Mouse (Mus musculus): ENCODE measurements around the gene 1810009A15Rik.

DNA sequence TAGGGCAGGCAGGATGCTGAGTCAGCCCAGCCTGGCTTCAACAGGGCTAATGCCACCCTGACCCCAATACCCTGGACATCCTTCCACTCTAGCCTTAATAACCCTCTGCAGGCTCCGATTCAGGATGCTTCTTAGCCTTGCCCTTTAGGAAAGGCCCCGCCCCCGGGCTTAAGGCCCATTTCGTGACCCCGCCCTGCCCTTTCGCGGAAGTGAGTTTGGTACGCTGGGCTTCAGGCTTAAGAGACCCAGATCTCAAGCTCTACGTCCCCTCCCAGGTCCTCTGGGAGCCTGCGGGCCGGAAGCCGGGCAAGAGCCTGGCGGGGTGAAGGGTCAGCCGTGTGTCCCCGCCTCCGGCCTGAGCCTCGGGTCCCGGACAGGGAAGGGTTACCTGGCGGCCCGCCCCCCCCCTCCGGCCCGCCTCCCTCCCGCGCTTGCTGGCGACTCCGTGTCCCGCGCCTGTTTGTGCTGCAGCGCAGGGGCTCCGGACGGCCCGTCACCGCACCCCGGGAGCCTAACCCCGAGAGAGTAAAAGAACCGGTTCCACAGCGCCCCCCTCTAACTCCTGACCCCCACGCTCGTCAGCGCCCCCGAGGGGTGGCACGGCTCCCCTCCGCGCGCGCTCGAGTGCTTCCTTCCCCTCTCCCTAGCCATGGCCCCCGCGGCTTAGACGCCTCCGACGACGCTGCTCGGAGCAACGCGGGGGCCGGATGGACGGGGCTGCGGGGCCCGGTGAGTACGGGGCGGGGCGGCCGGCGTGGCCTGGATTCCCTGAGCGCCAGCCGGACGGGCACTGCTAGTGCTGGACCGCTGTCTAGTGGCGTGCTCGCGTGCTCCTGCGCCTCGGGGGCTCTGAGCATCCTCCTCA is 40.8 kb downstream of the 1810009A15Rik start, which contains the start of the genes Rom1 and Eml3:
- TF ChIP-seq EP300 (IDR thresholded peaks at IDR 0.05; ENCODE audit: low read depth), result no peak
- TF ChIP-seq CTCF (IDR thresholded peaks at IDR 0.05; ENCODE audit: low read depth), result no peak; the same call in 1 of the 2 replicates
